Mouse (Mus musculus): ENCODE data around the gene Npas3. TPM values are rescaled to one million over a fixed set of nuclear protein-coding genes. Genes with fewer than 3 reads are reported as not detected.

The Npas3 gene
- total RNA-seq (2023) = not detected

GRCm38 (mm10) chr12:53248101-53248727 is at the start of gene Npas3:
Gene Npas3 (plus strand): TSS chr12:53248677.

